Comparison of ENCODE assay signal across 30 mouse cellular contexts in the genomic region with DNA sequence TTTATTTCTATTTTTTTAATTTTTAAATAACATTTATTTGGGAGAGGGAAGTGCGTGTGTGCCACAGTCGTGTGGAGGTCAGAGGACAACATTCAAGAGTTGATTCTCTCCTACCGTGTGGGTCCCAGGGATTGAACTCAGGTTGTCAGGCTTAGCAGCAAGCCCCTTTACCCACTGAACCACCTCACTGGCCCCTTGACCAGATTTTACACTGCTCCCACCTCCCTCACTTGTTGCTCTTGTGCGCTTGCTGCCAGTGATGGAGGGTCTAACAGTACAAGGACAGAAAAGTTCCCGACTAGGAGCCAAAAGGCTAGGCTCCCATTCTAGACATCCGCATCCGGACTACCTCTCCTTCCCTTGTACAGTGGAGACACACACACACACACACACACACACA. TPM values are rescaled to one million over a fixed set of nuclear protein-coding genes. Genes with fewer than 3 reads are reported as not detected.
DNase-seq lines count a peak whose midpoint lies in the region; ATAC-seq and TF ChIP-seq lines count a peak whose summit lies in the region.
"Had no signal": no experiment of that assay in that cellular context is flagged by ENCODE, and none has a peak within 500 bp of the region (broad histone marks: within the 10 kb centered on the region; RNA-seq: fewer than 3 reads in every experiment).

No protein-coding gene starts in this region.

- peak overlapping the region; percentile 0; the same call in 1 of the 2 replicates for H3K27ac ChIP-seq in liver, postnatal 0 days (ENCODE audit: low read depth)
- no peak overlapping the region for H3K27ac ChIP-seq in liver, embryonic 11.5 days (ENCODE audit: low read depth, low read length)
- H3K27ac ChIP-seq in bone marrow, adult 2 months (ENCODE audit: control insufficient read depth, insufficient read depth, low read depth, low read length, poor library complexity) = peak overlapping the region; percentile 16; the same call in 1 of the 2 replicates
- H3K27ac ChIP-seq in brown adipose tissue, adult 24 weeks (replicated peaks; ENCODE audit: low read depth, low read length) = 0 out of 2 replicates have a peak overlapping the region, but pooled peaks have one; percentile 17
- H3K27ac ChIP-seq in midbrain, embryonic 14.5 days (replicated peaks; ENCODE audit: low read depth, low read length) = no peak overlapping the region
- H3K27ac ChIP-seq: embryonic facial prominence, embryonic 10.5 days; embryonic facial prominence, embryonic 13.5 days; gastrocnemius, adult 2 months; heart, adult 2 months; heart, embryonic 10.5 days; heart, embryonic 13.5 days; hindbrain, embryonic 15.5 days had no signal

- DNase-seq in heart, adult 11 months = peak; percentile 80
- DNase-seq in heart, adult 18-20 months = no peak
- no peak for DNase-seq in liver, postnatal 0 days
- DNase-seq in liver, embryonic 11.5 days (ENCODE audit: low spot score) = no peak
- DNase-seq in T-cell, adult 2 months (ENCODE audit: low spot score) = no peak
- DNase-seq in midbrain, embryonic 14.5 days = no peak
- DNase-seq: adrenal gland, adult 2 months; adrenal gland, postnatal 14 days; cerebellum, adult 11 months; cerebellum, adult 2 months; cerebellum, adult 9-11 months; cerebellum, postnatal 25 days; embryo, embryonic 11 days; forebrain, postnatal 0 days; gastrocnemius, adult 2 months; gastrocnemius, postnatal 14 days; heart, adult 2 months; heart, postnatal 14 days; heart, postnatal 4 days had no signal

- WGBS in liver, postnatal 0 days (ENCODE audit: insufficient replicate concordance) = 86% methylated on average over 7 of the region's 7 CpGs
- 92% methylated on average over 7 of the region's 7 CpGs for WGBS in liver, embryonic 11.5 days
- 90% methylated on average over 7 of the region's 7 CpGs for WGBS in bone marrow, adult 2 months
- 92% methylated on average over 7 of the region's 7 CpGs for WGBS in midbrain, embryonic 14.5 days

- no peak for TF ChIP-seq EP300 in liver, postnatal 0 days (IDR thresholded peaks at IDR 0.05; ENCODE audit: low read depth)

- peaks cover 49% of the 10 kb centered on the region for H3K36me3 ChIP-seq in liver, postnatal 0 days (replicated peaks; ENCODE audit: insufficient read depth, low read length)
- H3K36me3 ChIP-seq in liver, embryonic 11.5 days (ENCODE audit: control insufficient read depth, insufficient read depth, low read length) = peaks cover 2% of the 10 kb centered on the region; the same call in 1 of the 2 replicates
- 0 out of 2 replicates have a peak, but pooled peaks cover 2% of the 10 kb centered on the region for H3K36me3 ChIP-seq in midbrain, embryonic 14.5 days (ENCODE audit: control insufficient read depth, insufficient read depth, low read length)
- H3K36me3 ChIP-seq: heart, embryonic 10.5 days; hindbrain, embryonic 15.5 days had no signal

- no peak for TF ChIP-seq POLR2A in bone marrow, adult 2 months (IDR thresholded peaks at IDR 0.05; ENCODE audit: borderline replicate concordance, control insufficient read depth, low read depth, low read length)

- no peaks in the 10 kb centered on the region for H3K27me3 ChIP-seq in liver, postnatal 0 days (ENCODE audit: insufficient read depth, low read length)
- H3K27me3 ChIP-seq in liver, embryonic 11.5 days (replicated peaks; ENCODE audit: control insufficient read depth, insufficient read depth, low read length) = no peaks in the 10 kb centered on the region
- H3K27me3 ChIP-seq in midbrain, embryonic 14.5 days (ENCODE audit: control insufficient read depth, insufficient read depth, low read length) = no peaks in the 10 kb centered on the region
- H3K27me3 ChIP-seq: CH12.LX; embryonic facial prominence, embryonic 13.5 days; heart, embryonic 13.5 days; hindbrain, embryonic 15.5 days; Patski had no signal

- no peak for ATAC-seq in liver, postnatal 0 days
- ATAC-seq in liver, embryonic 11.5 days (replicated peaks; ENCODE audit: low FRiP score) = no peak
- no peak for ATAC-seq in midbrain, embryonic 14.5 days (ENCODE audit: low FRiP score, low TSS enrichment)
- ATAC-seq: forebrain, embryonic 14.5 days; forebrain, postnatal 0 days; Patski had no signal

- TF ChIP-seq CTCF in liver, postnatal 0 days (IDR thresholded peaks at IDR 0.05; ENCODE audit: low read depth) = no peak
- no peak for TF ChIP-seq CTCF in bone marrow, adult 2 months (IDR thresholded peaks at IDR 0.05; ENCODE audit: control insufficient read depth, insufficient read depth, low read length)

- H3K4me3 ChIP-seq in liver, postnatal 0 days (ENCODE audit: low read depth, low read length) = no peak overlapping the region
- no peak overlapping the region for H3K4me3 ChIP-seq in liver, embryonic 11.5 days (ENCODE audit: low read depth, low read length)
- no peak overlapping the region for H3K4me3 ChIP-seq in bone marrow, adult 2 months (replicated peaks; ENCODE audit: control insufficient read depth, low read depth, low read length)
- H3K4me3 ChIP-seq in brown adipose tissue, adult 24 weeks (ENCODE audit: insufficient read depth, low read depth, low read length) = no peak overlapping the region
- H3K4me3 ChIP-seq in midbrain, embryonic 14.5 days (replicated peaks; ENCODE audit: low read depth, low read length) = no peak overlapping the region
- H3K4me3 ChIP-seq: embryonic facial prominence, embryonic 10.5 days; embryonic facial prominence, embryonic 13.5 days; gastrocnemius, adult 2 months; heart, adult 2 months; heart, embryonic 10.5 days; heart, embryonic 13.5 days; hindbrain, embryonic 15.5 days had no signal

- H3K4me2 ChIP-seq in liver, postnatal 0 days (ENCODE audit: low read depth, low read length) = peak overlapping the region; percentile 1; the same call in 1 of the 2 replicates
- no peak overlapping the region for H3K4me2 ChIP-seq in liver, embryonic 11.5 days
- H3K4me2 ChIP-seq in midbrain, embryonic 14.5 days (ENCODE audit: low read length) = no peak overlapping the region
- H3K4me2 ChIP-seq: embryonic facial prominence, embryonic 13.5 days; heart, embryonic 13.5 days; hindbrain, embryonic 15.5 days had no signal

- peaks cover 45% of the 10 kb centered on the region for H3K4me1 ChIP-seq in liver, postnatal 0 days (ENCODE audit: insufficient read depth)
- H3K4me1 ChIP-seq in liver, embryonic 11.5 days (replicated peaks; ENCODE audit: control insufficient read depth, insufficient read depth, low read length) = peaks cover 38% of the 10 kb centered on the region
- peaks cover 12% of the 10 kb centered on the region; the same call in 1 of the 2 replicates for H3K4me1 ChIP-seq in bone marrow, adult 2 months (ENCODE audit: control insufficient read depth, insufficient read depth, low read length)
- H3K4me1 ChIP-seq in brown adipose tissue, adult 24 weeks (ENCODE audit: control insufficient read depth, insufficient read depth, insufficient read length, low read length) = peaks cover 15% of the 10 kb centered on the region
- 0 out of 2 replicates have a peak, but pooled peaks cover under 1% of the 10 kb centered on the region for H3K4me1 ChIP-seq in midbrain, embryonic 14.5 days (ENCODE audit: control insufficient read depth, insufficient read depth, low read length)

- no peaks in the 10 kb centered on the region for H3K9me3 ChIP-seq in liver, postnatal 0 days (ENCODE audit: low read length)
- H3K9me3 ChIP-seq in liver, embryonic 11.5 days (ENCODE audit: control insufficient read depth, low read length) = no peaks in the 10 kb centered on the region
- no peaks in the 10 kb centered on the region for H3K9me3 ChIP-seq in midbrain, embryonic 14.5 days (ENCODE audit: control insufficient read depth, low read length)
- H3K9me3 ChIP-seq: embryonic facial prominence, embryonic 10.5 days; embryonic facial prominence, embryonic 13.5 days; G1E; heart, embryonic 10.5 days; heart, embryonic 13.5 days; hindbrain, embryonic 15.5 days had no signal

- no peak overlapping the region for H3K9ac ChIP-seq in liver, postnatal 0 days (replicated peaks)
- no peak overlapping the region for H3K9ac ChIP-seq in liver, embryonic 11.5 days (ENCODE audit: low read depth, low read length)
- H3K9ac ChIP-seq in midbrain, embryonic 14.5 days (replicated peaks; ENCODE audit: low read length) = no peak overlapping the region
- H3K9ac ChIP-seq: embryonic facial prominence, embryonic 13.5 days; forebrain, postnatal 0 days; heart, embryonic 13.5 days; hindbrain, embryonic 15.5 days had no signal

RNA-seq across cellular contexts. Expression of a gene that starts 6.5 kb away (rescaled TPM):
- total RNA-seq in heart, adult 18-20 months (2021) = 10 to 100 TPM in 1 of 2 experiments, 1 to 10 TPM in 1; 7.6 to 10.2 TPM
- polyA plus RNA-seq in liver, postnatal 0 days (2015; fragmentation: Nextera tagmentation; extraction: Ambion mirVana) = 44.4 and 45.4 TPM in 2 replicates
- polyA plus RNA-seq in liver, embryonic 11.5 days (2014; fragmentation: Nextera tagmentation; extraction: Ambion mirVana) = 20.4 and 21.4 TPM in 2 replicates
- 31.2 and 44.9 TPM in 2 replicates for polyA plus RNA-seq in bone marrow, adult 2 months (2011; ENCODE audit: insufficient read depth, insufficient read length, low replicate concordance, missing spikeins)
- polyA plus RNA-seq in brown adipose tissue, adult 24 weeks (2012; ENCODE audit: insufficient read depth, insufficient read length, missing spikeins) = 4.7 and 16.0 TPM in 2 replicates
- 9.2 and 9.8 TPM in 2 replicates for polyA plus RNA-seq in midbrain, embryonic 14.5 days (2014; fragmentation: Nextera tagmentation; extraction: Ambion mirVana)

RNA-seq across cellular contexts. Expression of a gene that starts 27.6 kb away (rescaled TPM):
- total RNA-seq in heart, adult 18-20 months (2021) = 1 to 10 TPM; 1.2 TPM
- 36.5 and 38.0 TPM in 2 replicates for polyA plus RNA-seq in liver, postnatal 0 days (2015; fragmentation: Nextera tagmentation; extraction: Ambion mirVana)
- 37.2 and 37.3 TPM in 2 replicates for polyA plus RNA-seq in liver, embryonic 11.5 days (2014; fragmentation: Nextera tagmentation; extraction: Ambion mirVana)
- polyA plus RNA-seq in bone marrow, adult 2 months (2011; ENCODE audit: insufficient read depth, insufficient read length, low replicate concordance, missing spikeins) = 49.0 and 59.4 TPM in 2 replicates
- polyA plus RNA-seq in brown adipose tissue, adult 24 weeks (2012; ENCODE audit: insufficient read depth, insufficient read length, missing spikeins) = not detected in 2 replicates
- polyA plus RNA-seq in midbrain, embryonic 14.5 days (2014; fragmentation: Nextera tagmentation; extraction: Ambion mirVana) = 0.59 and 0.66 TPM in 2 replicates
- total RNA-seq: CH12.LX; gastrocnemius, adult 2 months; gastrocnemius, postnatal 14 days had no signal
- polyA plus RNA-seq: Patski had no signal

RNA-seq across cellular contexts. Expression of a gene that starts 30.1 kb away (rescaled TPM):
- 1 to 10 TPM in 1 of 2 experiments, under 1 TPM in 1; 0.74 to 1.3 TPM for total RNA-seq in heart, adult 18-20 months (2021)
- polyA plus RNA-seq in liver, postnatal 0 days (2015; fragmentation: Nextera tagmentation; extraction: Ambion mirVana) = 2.8 and 3.2 TPM in 2 replicates
- polyA plus RNA-seq in liver, embryonic 11.5 days (2014; fragmentation: Nextera tagmentation; extraction: Ambion mirVana) = 5.6 and 7.8 TPM in 2 replicates
- polyA plus RNA-seq in bone marrow, adult 2 months (2011; ENCODE audit: insufficient read depth, insufficient read length, low replicate concordance, missing spikeins) = 7.3 and 18.0 TPM in 2 replicates
- not detected in 2 replicates for polyA plus RNA-seq in brown adipose tissue, adult 24 weeks (2012; ENCODE audit: insufficient read depth, insufficient read length, missing spikeins)
- polyA plus RNA-seq in midbrain, embryonic 14.5 days (2014; fragmentation: Nextera tagmentation; extraction: Ambion mirVana) = 2.0 and 4.6 TPM in 2 replicates

RNA-seq across cellular contexts. Expression of a gene that starts 33.1 kb away (rescaled TPM):
- 10 to 100 TPM; 21.1 to 23.9 TPM for total RNA-seq in heart, adult 18-20 months (2021)
- 19.7 and 19.8 TPM in 2 replicates for polyA plus RNA-seq in liver, postnatal 0 days (2015; fragmentation: Nextera tagmentation; extraction: Ambion mirVana)
- polyA plus RNA-seq in liver, embryonic 11.5 days (2014; fragmentation: Nextera tagmentation; extraction: Ambion mirVana) = 84.8 and 89.0 TPM in 2 replicates
- polyA plus RNA-seq in bone marrow, adult 2 months (2011; ENCODE audit: insufficient read depth, insufficient read length, low replicate concordance, missing spikeins) = 21.9 and 34.4 TPM in 2 replicates
- 21.0 and 31.7 TPM in 2 replicates for polyA plus RNA-seq in brown adipose tissue, adult 24 weeks (2012; ENCODE audit: insufficient read depth, insufficient read length, missing spikeins)
- 21.9 and 23.9 TPM in 2 replicates for polyA plus RNA-seq in midbrain, embryonic 14.5 days (2014; fragmentation: Nextera tagmentation; extraction: Ambion mirVana)

RNA-seq across cellular contexts. Expression of a gene that starts 45.5 kb away (rescaled TPM):
- total RNA-seq in heart, adult 18-20 months (2021) = 100 to 1,000 TPM; 335 to 351 TPM
- polyA plus RNA-seq in liver, postnatal 0 days (2015; fragmentation: Nextera tagmentation; extraction: Ambion mirVana) = 445 and 452 TPM in 2 replicates
- 1,371 and 1,468 TPM in 2 replicates for polyA plus RNA-seq in liver, embryonic 11.5 days (2014; fragmentation: Nextera tagmentation; extraction: Ambion mirVana)
- 180 and 237 TPM in 2 replicates for polyA plus RNA-seq in bone marrow, adult 2 months (2011; ENCODE audit: insufficient read depth, insufficient read length, low replicate concordance, missing spikeins)
- polyA plus RNA-seq in brown adipose tissue, adult 24 weeks (2012; ENCODE audit: insufficient read depth, insufficient read length, missing spikeins) = 367 and 450 TPM in 2 replicates
- polyA plus RNA-seq in midbrain, embryonic 14.5 days (2014; fragmentation: Nextera tagmentation; extraction: Ambion mirVana) = 553 and 588 TPM in 2 replicates

Comparison
In these comparisons a context has a peak if more than half of its experiments do, and no peak if none do; other contexts are left out.
1. H3K27ac ChIP-seq: peak in liver, postnatal 0 days (single experiment), bone marrow, adult 2 months (single experiment) and brown adipose tissue, adult 24 weeks (single experiment); none in liver, embryonic 11.5 days (single experiment) and midbrain, embryonic 14.5 days (single experiment).
2. RNA of a gene that starts 27.6 kb away (polyA plus RNA-seq): 49.0 to 59.4 TPM in bone marrow, adult 2 months, 36.5 to 38.0 TPM in liver, postnatal 0 days and 37.2 to 37.3 TPM in liver, embryonic 11.5 days; 0.59 to 0.66 TPM in midbrain, embryonic 14.5 days and not detected in brown adipose tissue, adult 24 weeks; every median in the first group is over 10 times any median in the second.